Mouse (Mus musculus): ENCODE measurements around the gene Dcxr. TPM values are rescaled to one million over a fixed set of nuclear protein-coding genes. Genes with fewer than 3 reads are reported as not detected.
A peak's percentile ranks its signal among the peaks of the same experiment; 100 is the strongest.
"Not testable (repeated sequence)": the region's sequence is repeated elsewhere in the genome, so short reads cannot be mapped to it uniquely, and the experiment has no call there.

The Dcxr gene
- polyA plus RNA-seq, 1 experiment from 2014 or later = 25.8 TPM

DNA sequence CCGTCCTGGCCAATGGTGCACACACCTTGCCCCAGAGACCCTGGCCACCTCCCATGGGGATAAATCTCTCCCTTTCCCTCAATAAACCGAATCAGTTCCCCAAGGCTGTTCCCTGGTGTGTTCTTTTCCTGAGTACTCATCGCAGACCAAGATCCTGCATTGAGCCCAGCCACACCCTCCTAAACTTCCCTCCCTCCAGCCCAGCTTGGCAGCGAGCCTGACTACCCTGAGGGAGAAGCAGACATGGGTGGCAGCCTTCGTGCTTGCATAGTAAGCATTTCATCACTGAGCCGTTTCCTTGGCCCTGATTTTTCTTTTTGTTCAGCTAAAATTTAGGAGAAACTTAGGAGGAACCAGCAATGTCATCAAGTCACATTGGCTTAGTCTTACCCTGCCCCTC, 6.4 kb upstream of the Dcxr start:
- no peaks in the 10 kb centered on the region for H3K36me3 ChIP-seq (ENCODE audit: control insufficient read depth, insufficient read depth, low read length)
- no peaks in the 10 kb centered on the region for H3K27me3 ChIP-seq (replicated peaks; ENCODE audit: control insufficient read depth, insufficient read depth, low read length)
- H3K4me2 ChIP-seq (ENCODE audit: low read length) = no peak overlapping the region
- no peaks in the 10 kb centered on the region for H3K9me3 ChIP-seq (ENCODE audit: control insufficient read depth, low read length)
- no peak overlapping the region for H3K9ac ChIP-seq (ENCODE audit: low read length)
- ATAC-seq (replicated peaks; ENCODE audit: low FRiP score, low TSS enrichment, low read depth) (no peak), DNase-seq (ENCODE audit: low spot score) (no peak)
- no peak overlapping the region for H3K27ac ChIP-seq (ENCODE audit: low read depth)
- no peaks in the 10 kb centered on the region for H3K4me1 ChIP-seq (replicated peaks; ENCODE audit: control insufficient read depth, insufficient read depth, low read length)
- no peak overlapping the region for H3K4me3 ChIP-seq (ENCODE audit: low read depth, low read length)
- 54% methylated on average over 6 of the region's 6 CpGs for WGBS

- H3K4me3 ChIP-seq (ENCODE audit: low read depth, low read length) = no peak within 1 kb of the TSS
- ATAC-seq (replicated peaks; ENCODE audit: low FRiP score, low TSS enrichment, low read depth) (no peak), DNase-seq (ENCODE audit: low spot score) (no peak)
Observed at GRCm38 (mm10) chr11:120731858-120732680, 5.0 kb upstream of the Dcxr start, which contains the start of gene Cbr2. Gene Cbr2 (minus strand): TSS chr11:120732114.

DNA sequence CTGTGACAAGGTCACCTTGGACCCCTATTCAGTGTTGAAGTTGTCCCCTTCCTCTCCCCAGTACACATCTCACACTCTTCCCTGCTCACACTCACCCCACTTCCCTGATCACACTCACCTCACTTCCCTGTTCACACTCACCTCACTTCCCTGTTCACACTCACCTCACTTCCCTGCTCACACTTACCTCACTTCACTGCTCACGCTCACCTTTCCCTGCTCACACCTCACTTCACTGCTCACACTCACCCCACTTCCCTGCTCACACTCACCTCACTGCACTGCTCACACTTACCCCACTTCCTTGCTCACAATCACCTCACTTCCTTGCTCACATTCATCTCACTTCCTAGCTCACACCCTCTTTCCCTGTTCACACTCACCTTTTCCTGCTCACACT, 4.3 kb upstream of the Dcxr start:
- Histone ChIP-seq H3K27me3 (replicated peaks; ENCODE audit: control insufficient read depth, insufficient read depth, low read length) (no peaks in the 10 kb centered on the region), H3K36me3 (ENCODE audit: control insufficient read depth, insufficient read depth, low read length) (no peaks in the 10 kb centered on the region), H3K9ac (ENCODE audit: low read length) (no peak overlapping the region), H3K27ac (ENCODE audit: low read depth) (no peak overlapping the region), H3K4me3 (ENCODE audit: low read depth, low read length) (no peak overlapping the region), H3K9me3 (ENCODE audit: control insufficient read depth, low read length) (no peaks in the 10 kb centered on the region), H3K4me1 (replicated peaks; ENCODE audit: control insufficient read depth, insufficient read depth, low read length) (peaks cover 5% of the 10 kb centered on the region; the same call in 1 of the 2 replicates), H3K4me2 (ENCODE audit: low read length) (no peak overlapping the region)
- DNase-seq (ENCODE audit: low spot score) = no peak
- WGBS = 93% methylated on average over 1 of the region's 1 CpGs
- ATAC-seq (replicated peaks; ENCODE audit: low FRiP score, low TSS enrichment, low read depth) = no peak

More at GRCm38 (mm10) chr11:120731858-120732680, 5.0 kb upstream of the Dcxr start, which contains the start of gene Cbr2:
- WGBS = 72% methylated on average over 12 of the region's 12 CpGs
- Histone ChIP-seq H3K9me3 (ENCODE audit: control insufficient read depth, low read length) (no peaks in the 10 kb centered on the region), H3K4me2 (ENCODE audit: low read length) (no peak within 1 kb of the TSS), H3K4me1 (replicated peaks; ENCODE audit: control insufficient read depth, insufficient read depth, low read length) (no peaks in the 10 kb centered on the region), H3K9ac (ENCODE audit: low read length) (no peak within 1 kb of the TSS), H3K36me3 (ENCODE audit: control insufficient read depth, insufficient read depth, low read length) (no peaks in the 10 kb centered on the region), H3K27me3 (replicated peaks; ENCODE audit: control insufficient read depth, insufficient read depth, low read length) (no peaks in the 10 kb centered on the region), H3K27ac (ENCODE audit: low read depth) (no peak within 1 kb of the TSS)

GRCm38 (mm10) chr11:120730331-120730870, 3.3 kb upstream of the Dcxr start:
- no peaks in the 10 kb centered on the region for H3K36me3 ChIP-seq (ENCODE audit: control insufficient read depth, insufficient read depth, low read length)
- no peaks in the 10 kb centered on the region for H3K9me3 ChIP-seq (ENCODE audit: control insufficient read depth, low read length)
- no peak overlapping the region for H3K4me3 ChIP-seq (ENCODE audit: low read depth, low read length)
- no peak overlapping the region for H3K27ac ChIP-seq (ENCODE audit: low read depth)
- no peak overlapping the region for H3K4me2 ChIP-seq (ENCODE audit: low read length)
- peaks cover 6% of the 10 kb centered on the region; the same call in 1 of the 2 replicates for H3K4me1 ChIP-seq (replicated peaks; ENCODE audit: control insufficient read depth, insufficient read depth, low read length)
- DNase-seq (ENCODE audit: low spot score) (no peak), ATAC-seq (replicated peaks; ENCODE audit: low FRiP score, low TSS enrichment, low read depth) (no peak)
- WGBS = 90% methylated on average over 10 of the region's 10 CpGs
- H3K9ac ChIP-seq (ENCODE audit: low read length) = no peak overlapping the region
- H3K27me3 ChIP-seq (replicated peaks; ENCODE audit: control insufficient read depth, insufficient read depth, low read length) = no peaks in the 10 kb centered on the region

- H3K4me1 ChIP-seq (replicated peaks; ENCODE audit: control insufficient read depth, insufficient read depth, low read length); DNase-seq (ENCODE audit: low spot score); H3K9me3 ChIP-seq (ENCODE audit: control insufficient read depth, low read length); H3K36me3 ChIP-seq (ENCODE audit: control insufficient read depth, insufficient read depth, low read length); H3K27ac ChIP-seq (ENCODE audit: low read depth); H3K9ac ChIP-seq (ENCODE audit: low read length); H3K27me3 ChIP-seq (replicated peaks; ENCODE audit: control insufficient read depth, insufficient read depth, low read length); H3K4me3 ChIP-seq (ENCODE audit: low read depth, low read length): not testable (repeated sequence)
- H3K4me2 ChIP-seq (ENCODE audit: low read length) = peak overlapping the region; percentile 31
- 1% methylated on average over 17 of the region's 21 CpGs for WGBS
- peak; percentile 29; the same call in 1 of the 2 replicates for ATAC-seq (replicated peaks; ENCODE audit: low FRiP score, low TSS enrichment, low read depth)
Observed at GRCm38 (mm10) chr11:120729432-120730050, 2.5 kb upstream of the Dcxr start.

- no peak for DNase-seq (ENCODE audit: low spot score)
- no peak for ATAC-seq (replicated peaks; ENCODE audit: low FRiP score, low TSS enrichment, low read depth)
- no peak overlapping the region for H3K4me2 ChIP-seq (ENCODE audit: low read length)
- H3K27me3 ChIP-seq (replicated peaks; ENCODE audit: control insufficient read depth, insufficient read depth, low read length) = no peaks in the 10 kb centered on the region
- no peak overlapping the region for H3K27ac ChIP-seq (ENCODE audit: low read depth)
- H3K9ac ChIP-seq (ENCODE audit: low read length) = no peak overlapping the region
- 69% methylated on average over 11 of the region's 11 CpGs for whole genome bisulfite sequencing
- peaks cover 6% of the 10 kb centered on the region; the same call in 1 of the 2 replicates for H3K4me1 ChIP-seq (replicated peaks; ENCODE audit: control insufficient read depth, insufficient read depth, low read length)
- H3K36me3 ChIP-seq (ENCODE audit: control insufficient read depth, insufficient read depth, low read length) = no peaks in the 10 kb centered on the region
- H3K9me3 ChIP-seq (ENCODE audit: control insufficient read depth, low read length) = no peaks in the 10 kb centered on the region
- H3K4me3 ChIP-seq (ENCODE audit: low read depth, low read length) = no peak overlapping the region
Observed at GRCm38 (mm10) chr11:120728530-120729240, 1.6 kb upstream of the Dcxr start.

- Histone ChIP-seq H3K4me3 (ENCODE audit: low read depth, low read length) (0 out of 2 replicates have a peak overlapping the region, but pooled peaks have one; percentile 58), H3K4me1 (replicated peaks; ENCODE audit: control insufficient read depth, insufficient read depth, low read length) (peaks cover 6% of the 10 kb centered on the region; the same call in 1 of the 2 replicates), H3K9me3 (ENCODE audit: control insufficient read depth, low read length) (no peaks in the 10 kb centered on the region), H3K27ac (ENCODE audit: low read depth) (no peak overlapping the region), H3K4me2 (ENCODE audit: low read length) (peak overlapping the region; percentile 84), H3K27me3 (replicated peaks; ENCODE audit: control insufficient read depth, insufficient read depth, low read length) (no peaks in the 10 kb centered on the region), H3K9ac (ENCODE audit: low read length) (no peak overlapping the region), H3K36me3 (ENCODE audit: control insufficient read depth, insufficient read depth, low read length) (no peaks in the 10 kb centered on the region)
- no peak for ATAC-seq (replicated peaks; ENCODE audit: low FRiP score, low TSS enrichment, low read depth)
- DNase-seq (ENCODE audit: low spot score) = no peak
- 57% methylated on average over 12 of the region's 12 CpGs for WGBS
Observed at GRCm38 (mm10) chr11:120727564-120727963, 483 bp upstream of the Dcxr start.
